Mouse (Mus musculus) liver, adult 10 weeks (tissue): ENCODE data around the gene Plac9b. TPM values are rescaled to one million over a fixed set of nuclear protein-coding genes. Genes with fewer than 3 reads are reported as not detected.

ENCODE experiments used
- polyA plus RNA-seq: library from polyadenylated mRNA; stranded (reverse); fragments of 350-450 nt; fragmentation: Illumina TruSeq; extraction: RNeasy Lipid Tissue Mini Kit (QIAGEN cat#74804); gene quantifications from one replicate; pipeline ENCODE4 v1.2.3, GENCODE M21; 2014; ENCODE audit warnings: low read depth, low replicate concordance

The Plac9b gene
- not detected for polyA plus RNA-seq

DNA sequence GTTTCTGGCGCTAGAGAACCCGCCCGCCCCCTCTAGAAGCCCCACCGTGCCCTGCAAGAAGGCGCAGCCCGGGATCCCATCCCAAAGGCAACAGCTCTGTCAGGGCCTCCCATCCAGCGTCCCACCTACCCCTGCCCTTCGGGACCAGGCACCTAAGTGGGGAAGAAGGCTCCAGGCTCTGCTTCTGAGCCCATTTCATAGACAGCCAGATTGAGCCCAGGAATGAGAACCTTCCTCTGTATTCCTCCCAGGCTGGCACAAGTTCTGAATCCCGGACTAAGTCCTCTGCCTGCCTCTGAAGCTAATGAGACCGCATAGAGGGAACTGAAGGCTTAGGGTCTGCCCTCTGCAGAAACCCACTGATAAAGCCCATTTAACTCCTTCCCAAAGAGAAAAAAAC lies at the start of gene Plac9b:
Gene Plac9b, minus strand, starts transcription at position 101 of the 400 bp plus-strand sequence.

DNA sequence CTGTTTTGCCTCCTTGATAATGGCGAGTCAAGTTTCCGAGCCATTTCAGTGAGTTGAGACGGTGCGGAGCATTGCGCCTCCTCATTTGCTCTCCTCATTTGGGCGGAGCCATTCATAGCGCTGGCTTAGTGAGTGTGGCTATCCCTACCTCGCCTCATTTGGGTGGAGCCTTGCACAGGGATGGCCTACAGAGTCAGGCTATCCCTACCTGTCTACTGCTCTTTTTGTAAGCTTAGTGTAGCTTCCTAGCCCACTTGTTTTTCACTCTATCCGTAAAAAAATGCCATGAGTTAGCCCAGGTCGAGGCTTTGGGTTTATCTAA lies 24.6 kb upstream of the Plac9b start, which contains the start of gene Tmem254b:
Gene Tmem254b, minus strand, starts transcription at position 116 of the 322 bp plus-strand sequence.

DNA sequence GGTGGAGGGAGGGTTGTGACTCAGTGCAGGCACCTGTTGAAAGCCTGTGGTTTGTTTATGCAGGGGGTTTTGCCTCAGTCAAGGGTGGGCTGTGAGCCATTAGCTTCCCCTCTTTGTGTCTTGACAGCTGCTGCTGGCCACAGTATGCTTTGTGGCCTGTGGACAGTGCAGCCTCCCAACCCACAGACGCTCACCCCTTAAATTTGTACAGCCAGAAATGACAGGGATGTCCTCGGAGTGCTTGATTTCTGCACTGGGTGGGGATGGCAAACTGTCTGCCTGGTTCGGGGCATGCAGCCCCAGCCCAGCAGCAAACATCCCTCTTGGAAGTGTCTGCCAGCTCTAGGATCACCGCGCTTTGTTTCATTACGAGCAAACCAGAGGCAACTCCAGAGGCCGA lies 64.1 kb downstream of the Plac9b start, which contains the start of gene Duxbl2:
Gene Duxbl2, plus strand, starts transcription at position 200 of the 400 bp plus-strand sequence.

Other genes with a start within 250 kb of the Plac9b start
- not detected for gene Cphx1, start 244.2 kb downstream of the Plac9b start, polyA plus RNA-seq
- not detected for gene Duxbl1, start 203.9 kb downstream of the Plac9b start, polyA plus RNA-seq
- 1.6 TPM for gene Gm9780, start 139.8 kb downstream of the Plac9b start, polyA plus RNA-seq
- 5.3 TPM for gene Tmem254c, start 115.1 kb downstream of the Plac9b start, polyA plus RNA-seq
- gene Cphx2, start 101.0 kb downstream of the Plac9b start, polyA plus RNA-seq: not detected
- gene Cphx3, start 100.2 kb downstream of the Plac9b start, polyA plus RNA-seq: 3.5 TPM
- not detected for gene Duxbl2, start 64.1 kb downstream of the Plac9b start, polyA plus RNA-seq
- gene Tmem254b, start 24.6 kb upstream of the Plac9b start, polyA plus RNA-seq: 181 TPM
- gene Duxbl3, start 75.5 kb upstream of the Plac9b start, polyA plus RNA-seq: not detected